Mouse (Mus musculus) neural tube, embryonic 11.5 days (tissue): ENCODE measurements around the gene Grk2. TPM values are rescaled to one million over a fixed set of nuclear protein-coding genes. Genes with fewer than 3 reads are reported as not detected.

Source experiments
- ATAC-seq: fragments of 200-750 bp; cut with Nextera tagmentation; 2 replicates; pipeline ENCODE4 v1.8.0; 2017; ENCODE audit warnings: moderate number of reproducible peaks, mild to moderate bottlenecking, moderate TSS enrichment, moderate library complexity; ENCODE audit not compliant: insufficient read depth, low FRiP score, low TSS enrichment
- DNase-seq: peaks from one replicate; pipeline ENCODE4 v3.0.0-alpha.2; 2015; ENCODE audit warnings: low spot score
- H3K27ac ChIP-seq: fragments of 300-500 bp; sonication (generic); 2 replicates; pipeline ENCODE4 v1.5.1; 2014; ENCODE audit warnings: low read depth, mild to moderate bottlenecking, low read length
- H3K27me3 ChIP-seq: fragments of 300-500 bp; sonication (generic); 2 replicates; pipeline ENCODE4 v1.6.1; 2014; ENCODE audit warnings: mild to moderate bottlenecking, low read length, mixed read lengths; ENCODE audit not compliant: control insufficient read depth, insufficient read depth
- H3K36me3 ChIP-seq: fragments of 300-500 bp; sonication (generic); 2 replicates; pipeline ENCODE4 v1.6.1; 2014; ENCODE audit warnings: mild to moderate bottlenecking, low read length, moderate library complexity, mixed read lengths; ENCODE audit not compliant: control insufficient read depth, insufficient read depth
- H3K4me1 ChIP-seq: fragments of 300-500 bp; sonication (generic); 2 replicates; pipeline ENCODE4 v1.6.1; 2014; ENCODE audit warnings: low read length, mixed read lengths; ENCODE audit not compliant: control insufficient read depth, insufficient read depth
- H3K4me2 ChIP-seq: fragments of 300-500 bp; sonication (generic); 2 replicates; pipeline ENCODE4 v1.6.1; 2014; ENCODE audit warnings: low read depth, mild to moderate bottlenecking, moderate library complexity
- H3K4me3 ChIP-seq: fragments of 300-500 bp; sonication (generic); 2 replicates; pipeline ENCODE4 v1.5.1; 2014; ENCODE audit warnings: low read depth, low read length
- H3K9ac ChIP-seq: fragments of 300-500 bp; sonication (generic); 2 replicates; pipeline ENCODE4 v1.6.1; 2014; ENCODE audit warnings: mild to moderate bottlenecking, low read length
- H3K9me3 ChIP-seq: fragments of 300-500 bp; sonication (generic); 2 replicates; pipeline ENCODE4 v1.6.1; 2016; ENCODE audit warnings: low read length; ENCODE audit not compliant: control insufficient read depth
- WGBS: fragments of 180-500 bp; shearing (Covaris S2); extraction: QIAGEN DNeasy Blood & Tissue Kit; methylation state at CpG from one replicate; pipeline ENCODE4 v1.1.7; 2014; 5-methylcytosine and 5-hydroxymethylcytosine counted together
- polyA plus RNA-seq: library from polyadenylated mRNA; unstranded; fragments of >200 nt; fragmentation: Nextera tagmentation; extraction: Ambion mirVana; gene quantifications from 2 replicates; pipeline ENCODE4 v1.2.1, GENCODE M21; 2014

The Grk2 gene
- polyA plus RNA-seq, 1 experiment from 2014 or later, result 19.0 TPM

DNA sequence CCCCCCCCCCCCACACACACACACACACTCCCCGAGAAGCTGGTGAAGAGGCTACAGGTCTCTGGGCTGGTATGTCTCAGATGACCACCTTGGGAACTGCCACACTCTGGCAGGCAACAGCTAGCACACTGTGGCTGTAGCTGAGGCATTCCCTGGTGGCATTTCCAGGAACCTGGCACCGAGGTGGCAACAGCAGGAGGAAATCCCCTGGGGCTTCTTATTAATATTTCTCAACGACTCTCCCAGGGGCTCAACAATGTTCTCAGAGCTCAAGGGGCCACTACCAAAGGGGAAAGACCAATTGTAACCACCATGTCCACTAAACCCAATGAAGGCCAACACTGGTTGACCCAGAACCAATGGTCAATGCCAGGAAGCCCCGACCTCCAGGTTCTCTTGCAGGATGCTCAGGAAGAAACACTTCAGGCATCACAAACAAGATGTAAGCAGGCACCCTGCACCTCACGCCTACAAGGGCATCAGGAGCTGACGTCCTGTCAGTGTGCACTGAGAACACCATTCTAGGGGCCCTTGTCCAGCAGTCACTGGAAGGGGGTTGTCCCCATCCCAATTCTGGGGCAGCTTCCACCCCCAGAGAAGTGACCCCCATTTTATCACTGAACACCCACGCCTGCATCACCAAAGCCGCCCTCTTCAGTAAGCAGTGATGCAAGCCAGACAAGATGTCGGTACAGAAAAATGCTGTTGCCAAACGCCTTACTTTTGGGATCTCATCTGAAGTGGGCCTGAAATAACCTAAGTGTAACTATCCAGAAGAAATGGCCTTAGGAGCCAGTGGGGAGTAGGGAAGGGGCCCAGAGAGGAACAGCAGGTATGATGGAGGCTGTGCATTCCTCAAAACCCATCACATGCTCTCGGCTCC, 4.9 kb downstream of the Grk2 start:
- Histone ChIP-seq H3K4me2 (no peak overlapping the region), H3K27me3 (no peaks in the 10 kb centered on the region), H3K27ac (no peak overlapping the region), H3K4me3 (no peak overlapping the region), H3K9ac (no peak overlapping the region), H3K4me1 (peaks cover 31% of the 10 kb centered on the region), H3K36me3 (no peaks in the 10 kb centered on the region), H3K9me3 (no peaks in the 10 kb centered on the region)
- DNase-seq (no peak), ATAC-seq (no peak)
- WGBS, result 68% methylated on average over 11 of the region's 11 CpGs

GRCm38 (mm10) chr19:4300271-4300704, 5.7 kb downstream of the Grk2 start:
- H3K4me2 ChIP-seq, result no peak overlapping the region
- DNase-seq (no peak), ATAC-seq (no peak)
- H3K27ac ChIP-seq, result no peak overlapping the region
- H3K9ac ChIP-seq, result no peak overlapping the region
- H3K4me3 ChIP-seq, result no peak overlapping the region
- 40% methylated on average over 7 of the region's 7 CpGs for WGBS
- H3K27me3 ChIP-seq, result no peaks in the 10 kb centered on the region
- H3K9me3 ChIP-seq, result no peaks in the 10 kb centered on the region
- H3K36me3 ChIP-seq, result no peaks in the 10 kb centered on the region
- peaks cover 30% of the 10 kb centered on the region for H3K4me1 ChIP-seq

- Histone ChIP-seq H3K4me3 (no peak overlapping the region), H3K4me2 (no peak overlapping the region), H3K27ac (no peak overlapping the region), H3K27me3 (no peaks in the 10 kb centered on the region), H3K9ac (no peak overlapping the region), H3K4me1 (peaks cover 24% of the 10 kb centered on the region), H3K9me3 (no peaks in the 10 kb centered on the region), H3K36me3 (no peaks in the 10 kb centered on the region)
- DNase-seq (no peak), ATAC-seq (no peak)
- 85% methylated on average over 6 of the region's 6 CpGs for WGBS
Measured at GRCm38 (mm10) chr19:4299574-4300270, 6.3 kb downstream of the Grk2 start.

GRCm38 (mm10) chr19:4299126-4299525, 6.9 kb downstream of the Grk2 start:
- Histone ChIP-seq H3K9ac (no peak overlapping the region), H3K27me3 (no peaks in the 10 kb centered on the region), H3K27ac (no peak overlapping the region), H3K4me1 (peaks cover 18% of the 10 kb centered on the region), H3K4me2 (no peak overlapping the region), H3K4me3 (no peak overlapping the region), H3K36me3 (no peaks in the 10 kb centered on the region), H3K9me3 (no peaks in the 10 kb centered on the region)
- DNase-seq, result no peak
- ATAC-seq, result no peak
- WGBS, result 91% methylated on average over 7 of the region's 7 CpGs

GRCm38 (mm10) chr19:4298322-4299121, 7.5 kb downstream of the Grk2 start:
- WGBS, result 91% methylated on average over 17 of the region's 17 CpGs
- ATAC-seq (no peak), DNase-seq (no peak)
- Histone ChIP-seq H3K9me3 (no peaks in the 10 kb centered on the region), H3K4me3 (no peak overlapping the region), H3K36me3 (no peaks in the 10 kb centered on the region), H3K4me2 (no peak overlapping the region), H3K27ac (no peak overlapping the region), H3K9ac (no peak overlapping the region), H3K27me3 (no peaks in the 10 kb centered on the region), H3K4me1 (peaks cover 17% of the 10 kb centered on the region; the same call in 1 of the 2 replicates)

DNA sequence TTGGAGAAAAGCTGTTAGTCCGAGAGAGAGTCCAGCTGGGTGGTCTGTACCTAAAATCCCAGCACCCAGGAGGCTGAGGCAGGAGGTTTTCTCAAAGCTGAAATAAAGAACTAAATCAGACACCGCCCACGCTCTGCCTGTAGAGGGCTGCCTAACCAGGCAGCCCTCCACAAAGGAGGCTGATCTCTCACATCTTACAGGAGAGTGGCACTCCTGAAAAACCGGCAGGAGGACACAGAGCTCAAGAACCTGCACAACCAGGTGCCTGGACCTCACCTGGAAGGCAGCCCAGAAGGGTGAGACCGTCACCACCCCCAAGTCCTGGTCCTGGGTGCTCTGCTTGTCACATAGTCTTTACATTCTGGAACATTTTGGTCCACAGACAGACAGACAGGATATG, 8.2 kb downstream of the Grk2 start:
- H3K27me3 ChIP-seq, result no peaks in the 10 kb centered on the region
- no peaks in the 10 kb centered on the region for H3K36me3 ChIP-seq
- peaks cover 13% of the 10 kb centered on the region; the same call in 1 of the 2 replicates for H3K4me1 ChIP-seq
- no peak for DNase-seq
- H3K27ac ChIP-seq, result no peak overlapping the region
- no peak overlapping the region for H3K4me3 ChIP-seq
- ATAC-seq, result no peak
- H3K9ac ChIP-seq, result no peak overlapping the region
- H3K9me3 ChIP-seq, result no peaks in the 10 kb centered on the region
- 89% methylated on average over 5 of the region's 5 CpGs for WGBS
- H3K4me2 ChIP-seq, result no peak overlapping the region

GRCm38 (mm10) chr19:4296611-4297010, 9.4 kb downstream of the Grk2 start:
- no peak for DNase-seq
- no peaks in the 10 kb centered on the region for H3K9me3 ChIP-seq
- no peak overlapping the region for H3K27ac ChIP-seq
- H3K4me3 ChIP-seq, result no peak overlapping the region
- peaks cover 7% of the 10 kb centered on the region; the same call in 1 of the 2 replicates for H3K4me1 ChIP-seq
- no peak overlapping the region for H3K9ac ChIP-seq
- no peak overlapping the region for H3K4me2 ChIP-seq
- H3K27me3 ChIP-seq, result no peaks in the 10 kb centered on the region
- WGBS, result 87% methylated on average over 2 of the region's 2 CpGs
- H3K36me3 ChIP-seq, result peaks cover 2% of the 10 kb centered on the region; the same call in 1 of the 2 replicates
- no peak for ATAC-seq

DNA sequence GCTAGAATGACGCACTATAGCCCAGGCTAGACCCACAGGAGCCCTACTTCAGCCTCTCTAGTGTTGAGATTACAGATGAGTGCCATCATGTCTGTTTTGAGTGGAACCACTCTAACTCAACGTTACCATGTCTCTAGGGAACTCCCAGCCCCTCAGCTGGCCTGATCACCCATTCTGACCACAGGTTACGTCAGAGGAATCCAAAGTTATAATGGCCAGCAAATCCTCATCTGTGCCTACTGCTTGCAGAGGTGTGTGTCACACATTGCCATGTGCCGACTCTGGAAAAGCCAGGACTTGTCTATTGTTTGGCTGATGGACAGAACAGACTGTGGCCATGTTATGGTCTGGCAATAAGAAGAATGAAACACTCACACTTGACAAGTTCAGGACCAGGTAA, 10.6 kb downstream of the Grk2 start:
- H3K36me3 ChIP-seq, result peaks cover 10% of the 10 kb centered on the region
- H3K27me3 ChIP-seq, result no peaks in the 10 kb centered on the region
- DNase-seq (no peak), ATAC-seq (no peak)
- WGBS, result 90% methylated on average over 4 of the region's 4 CpGs
- no peak overlapping the region for H3K4me2 ChIP-seq
- H3K9me3 ChIP-seq, result no peaks in the 10 kb centered on the region
- no peak overlapping the region for H3K4me3 ChIP-seq
- H3K9ac ChIP-seq, result no peak overlapping the region
- 0 out of 2 replicates have a peak, but pooled peaks cover 2% of the 10 kb centered on the region for H3K4me1 ChIP-seq
- no peak overlapping the region for H3K27ac ChIP-seq
